Mouse (Mus musculus): ENCODE data around the gene Cdk11b.
"Not testable (repeated sequence)": the region's sequence is repeated elsewhere in the genome, so short reads cannot be mapped to it uniquely, and the experiment has no call there.

The Cdk11b gene

DNA sequence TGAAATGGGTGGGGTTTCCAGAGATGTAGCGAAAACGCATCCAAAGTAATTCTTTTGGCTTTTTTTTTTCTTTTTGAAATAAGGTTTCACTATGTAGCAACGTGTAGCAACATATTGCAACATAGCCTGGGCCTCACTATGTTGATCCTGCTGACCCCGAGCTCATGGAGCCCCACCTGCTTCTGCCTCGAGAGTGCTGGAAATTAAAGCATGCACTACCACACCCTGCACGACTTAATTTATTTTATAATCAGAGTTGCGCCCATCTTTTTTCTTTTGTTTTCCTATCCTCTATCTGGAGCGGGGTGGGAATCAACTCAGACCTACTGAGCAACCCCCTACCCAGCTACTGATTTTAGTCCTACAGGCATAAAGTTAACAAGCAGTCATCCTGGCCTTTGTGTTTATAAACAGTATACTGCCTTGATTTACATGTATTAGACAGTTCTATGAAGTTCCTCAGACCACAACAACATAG is 45.0 kb downstream of the Cdk11b start:
- DNase-seq (ENCODE audit: low read depth, low spot score), result no peak
- Histone ChIP-seq H3K27me3 (ENCODE audit: control insufficient read depth, insufficient read depth, low read length, poor library complexity, severe bottlenecking) (peaks cover 3% of the 10 kb centered on the region; the same call in 1 of the 2 replicates), H3K36me3 (ENCODE audit: control insufficient read depth, insufficient read depth, low read length, poor library complexity, severe bottlenecking) (no peaks in the 10 kb centered on the region)

DNA sequence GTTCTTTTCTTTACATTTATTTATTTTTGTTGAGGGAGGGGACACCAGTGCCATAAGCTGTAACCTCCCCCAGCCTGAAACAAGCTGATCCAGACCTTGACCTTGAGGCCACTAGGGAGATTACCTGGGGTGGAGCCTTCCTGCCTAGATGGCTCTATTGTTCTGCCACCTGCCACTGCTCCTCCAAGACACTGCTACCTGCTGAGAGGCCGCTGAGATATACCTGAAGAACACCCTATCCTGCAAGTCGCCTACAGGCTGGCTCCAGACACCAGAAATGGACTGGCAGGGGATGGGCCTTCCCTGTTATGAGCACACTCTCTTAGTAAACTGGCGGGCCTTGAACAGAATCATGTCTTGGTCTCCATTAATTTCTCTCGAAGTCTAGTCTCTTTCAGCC is 45.6 kb downstream of the Cdk11b start:
- not testable (repeated sequence) for DNase-seq (ENCODE audit: low read depth, low spot score); H3K27me3 ChIP-seq (ENCODE audit: control insufficient read depth, insufficient read depth, low read length, poor library complexity, severe bottlenecking); H3K36me3 ChIP-seq (ENCODE audit: control insufficient read depth, insufficient read depth, low read length, poor library complexity, severe bottlenecking)

DNA sequence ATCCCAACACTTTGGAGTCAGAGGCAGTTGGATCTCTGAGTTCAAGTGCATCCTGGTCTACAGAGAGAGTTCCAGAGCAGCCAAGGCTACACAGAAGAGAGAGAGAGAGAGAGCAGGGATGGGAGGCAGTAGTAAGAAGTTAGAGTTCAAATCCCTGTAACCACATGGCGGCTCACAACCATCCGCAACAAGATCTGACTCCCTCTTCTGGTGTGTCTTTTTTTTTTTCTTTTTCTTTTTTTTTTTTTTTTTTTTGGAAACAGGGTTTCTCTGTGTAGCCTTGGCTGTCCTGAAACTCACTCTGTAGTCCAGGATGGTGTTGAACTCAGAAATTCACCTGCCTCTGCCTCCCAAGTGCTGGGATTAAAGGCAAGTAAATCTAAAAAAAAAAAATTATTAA is 47.4 kb downstream of the Cdk11b start:
- DNase-seq (ENCODE audit: low read depth, low spot score), result no peak

DNA sequence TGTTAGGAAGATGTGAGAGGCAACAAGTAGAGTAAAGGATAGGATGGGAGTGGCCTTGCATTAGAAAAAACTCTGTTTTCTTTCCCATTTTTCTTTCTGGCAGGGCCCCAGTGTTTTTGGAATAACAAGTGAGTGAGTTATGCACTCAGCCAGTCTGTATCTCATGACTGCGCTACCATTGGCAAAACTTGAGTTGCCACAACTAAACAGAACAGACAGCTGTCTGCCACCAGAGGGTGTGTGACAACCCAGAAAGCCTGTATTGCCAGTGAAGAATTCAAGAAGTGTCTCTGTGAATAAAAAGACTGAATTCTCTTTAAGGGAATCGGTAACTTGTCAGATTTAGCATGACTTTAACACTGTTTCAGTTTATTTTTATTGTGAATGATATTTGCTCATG is 51.3 kb downstream of the Cdk11b start:
- H3K36me3 ChIP-seq (ENCODE audit: control insufficient read depth, insufficient read depth, low read length, poor library complexity, severe bottlenecking), result no peaks in the 10 kb centered on the region
- peak; percentile 54 for DNase-seq (ENCODE audit: low read depth, low spot score)
- peaks cover 3% of the 10 kb centered on the region; the same call in 1 of the 2 replicates for H3K27me3 ChIP-seq (ENCODE audit: control insufficient read depth, insufficient read depth, low read length, poor library complexity, severe bottlenecking)

More for the DNA sequence above, 47.4 kb downstream of the Cdk11b start:
- Histone ChIP-seq H3K27me3 (ENCODE audit: control insufficient read depth, insufficient read depth, low read length, poor library complexity, severe bottlenecking) (peaks cover 3% of the 10 kb centered on the region; the same call in 1 of the 2 replicates), H3K36me3 (ENCODE audit: control insufficient read depth, insufficient read depth, low read length, poor library complexity, severe bottlenecking) (no peaks in the 10 kb centered on the region)

DNA sequence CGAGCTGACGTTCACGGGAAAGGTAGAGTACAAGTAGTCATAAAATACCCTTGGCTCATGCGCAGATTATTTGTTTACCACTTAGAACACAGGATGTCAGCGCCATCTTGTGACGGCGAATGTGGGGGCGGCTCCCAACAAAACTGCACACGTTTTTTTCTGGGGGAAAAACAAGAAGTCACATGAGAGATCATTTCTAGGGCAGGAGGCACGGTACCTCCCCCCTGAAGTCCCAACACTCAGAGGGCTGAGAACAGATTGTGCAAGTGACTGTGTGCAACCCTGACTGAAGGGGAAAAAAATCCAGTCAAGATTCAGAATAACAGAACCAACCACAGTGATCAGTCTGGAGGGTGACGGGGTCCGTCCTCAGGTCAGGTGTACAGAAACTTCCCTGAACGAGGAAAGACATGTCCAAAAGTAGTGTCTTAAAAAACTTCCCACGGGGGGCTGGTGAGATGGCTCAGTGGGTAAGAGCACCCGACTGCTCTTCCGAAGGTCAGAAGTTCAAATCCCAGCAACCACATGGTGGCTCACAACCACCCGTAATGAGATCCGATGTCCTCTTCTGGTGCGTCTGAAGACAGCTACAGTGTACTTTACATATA is 59.1 kb downstream of the Cdk11b start:
- not testable (repeated sequence) for H3K27me3 ChIP-seq (ENCODE audit: control insufficient read depth, insufficient read depth, low read length, poor library complexity, severe bottlenecking); DNase-seq (ENCODE audit: low read depth, low spot score); H3K36me3 ChIP-seq (ENCODE audit: control insufficient read depth, insufficient read depth, low read length, poor library complexity, severe bottlenecking)

DNA sequence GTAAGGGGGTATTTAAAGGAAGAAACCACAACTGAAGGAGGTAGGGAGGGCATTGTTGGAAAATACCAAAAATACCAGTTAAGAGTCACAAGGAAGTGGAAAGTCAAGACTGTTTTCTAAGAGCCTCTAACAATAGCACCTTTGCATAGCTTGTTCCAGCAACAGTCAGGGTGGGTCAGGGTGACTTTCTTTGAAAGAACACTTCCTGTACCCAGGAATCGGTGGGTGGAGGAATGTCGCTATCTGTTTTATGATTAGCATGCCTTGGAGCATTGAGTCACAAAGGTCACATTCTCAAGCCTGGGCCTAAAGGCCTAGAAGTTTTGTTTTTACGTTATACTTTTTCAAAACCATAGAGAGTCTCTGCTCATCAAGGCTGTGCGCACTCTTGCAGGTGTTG is 63.1 kb downstream of the Cdk11b start:
- H3K27me3 ChIP-seq (ENCODE audit: control insufficient read depth, insufficient read depth, low read length, poor library complexity, severe bottlenecking); DNase-seq (ENCODE audit: low read depth, low spot score); H3K36me3 ChIP-seq (ENCODE audit: control insufficient read depth, insufficient read depth, low read length, poor library complexity, severe bottlenecking): not testable (repeated sequence)

DNA sequence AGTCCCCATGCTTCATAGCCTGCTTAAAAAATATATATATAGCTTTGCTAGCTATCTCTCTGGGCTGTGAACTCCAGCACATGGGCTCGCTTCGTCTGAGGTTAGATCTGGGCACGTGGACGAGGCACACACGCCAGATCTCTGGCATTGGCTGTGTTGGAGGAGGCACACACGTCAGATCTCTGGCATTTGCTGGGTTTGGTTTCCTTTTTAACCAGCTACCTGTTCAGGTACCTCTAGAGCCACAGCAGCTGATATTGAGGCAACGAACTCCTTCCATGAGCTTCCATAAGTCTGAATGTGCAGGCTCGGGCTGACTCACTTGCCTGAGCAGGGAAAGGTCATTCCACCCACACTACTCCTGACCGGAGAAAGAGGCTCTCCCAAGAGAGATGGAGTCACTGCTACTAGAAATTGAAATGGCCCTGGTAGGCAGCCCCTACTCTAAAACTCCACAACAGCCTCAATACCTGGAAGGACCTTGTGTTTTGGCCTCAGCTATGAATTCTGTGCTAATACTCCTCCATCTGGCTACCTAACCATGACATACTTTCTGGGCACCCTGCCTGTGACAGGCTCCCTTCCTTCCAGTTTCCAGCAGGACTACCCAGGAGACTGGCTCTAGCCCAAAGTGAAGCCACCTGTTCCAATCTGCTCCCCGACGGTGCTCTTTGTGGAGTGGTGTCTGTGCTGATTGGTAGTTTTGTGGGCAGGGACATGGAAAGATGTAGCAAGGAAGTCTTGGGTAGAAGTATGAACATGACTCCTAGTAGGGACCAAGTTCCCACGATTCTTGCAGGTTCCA is 66.1 kb downstream of the Cdk11b start:
- no peaks in the 10 kb centered on the region for H3K36me3 ChIP-seq (ENCODE audit: control insufficient read depth, insufficient read depth, low read length, poor library complexity, severe bottlenecking)
- no peak for DNase-seq (ENCODE audit: low read depth, low spot score)

DNA sequence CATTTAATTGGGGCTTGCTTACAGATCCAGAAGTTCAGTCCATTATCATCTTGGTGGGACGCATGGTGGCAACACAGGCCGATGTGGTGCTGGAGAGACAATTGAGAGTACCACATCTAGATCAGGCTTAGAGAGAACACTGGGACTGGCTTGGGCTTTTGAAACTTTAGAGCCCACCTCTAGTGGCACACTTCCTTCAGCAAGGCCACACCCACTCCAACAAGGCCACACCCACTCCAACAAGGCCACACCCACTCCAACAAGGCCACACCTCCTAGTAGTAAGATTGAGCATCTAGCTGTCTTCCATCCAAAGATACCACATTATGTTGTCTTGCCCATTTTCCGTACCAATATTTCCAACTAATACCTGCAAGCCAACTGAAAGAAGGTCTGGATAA is 67.8 kb downstream of the Cdk11b start:
- H3K36me3 ChIP-seq (ENCODE audit: control insufficient read depth, insufficient read depth, low read length, poor library complexity, severe bottlenecking), result no peaks in the 10 kb centered on the region
- DNase-seq (ENCODE audit: low read depth, low spot score), result peak; percentile 24
- H3K27me3 ChIP-seq (ENCODE audit: control insufficient read depth, insufficient read depth, low read length, poor library complexity, severe bottlenecking), result no peaks in the 10 kb centered on the region

More for the DNA sequence above, 66.1 kb downstream of the Cdk11b start:
- no peaks in the 10 kb centered on the region for H3K27me3 ChIP-seq (ENCODE audit: control insufficient read depth, insufficient read depth, low read length, poor library complexity, severe bottlenecking)

DNA sequence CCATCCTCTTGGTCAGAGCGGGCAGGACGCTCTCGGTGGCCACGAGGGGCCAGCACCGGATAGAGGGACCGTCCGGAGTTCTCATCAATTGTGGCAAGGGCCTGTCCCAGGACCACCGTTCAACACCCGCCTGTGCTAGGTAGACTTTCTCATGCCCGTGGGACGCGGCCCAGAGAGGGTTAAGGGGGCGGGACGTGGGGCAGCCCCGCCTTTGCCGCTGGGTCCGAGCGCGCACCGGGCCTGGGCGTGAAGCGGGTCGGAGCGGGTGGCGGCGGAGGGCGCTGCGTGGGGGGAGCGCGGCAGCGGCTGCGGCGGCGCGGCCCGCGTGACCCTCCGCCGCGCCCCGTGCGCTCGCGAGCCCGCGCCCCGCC is 69.4 kb downstream of the Cdk11b start, which contains the start of gene Fndc10:
Gene Fndc10 (plus strand): TSS at position 232 of the 371 bp plus-strand sequence.
- H3K36me3 ChIP-seq (ENCODE audit: control insufficient read depth, insufficient read depth, low read length, poor library complexity, severe bottlenecking), result no peaks in the 10 kb centered on the region
- DNase-seq (ENCODE audit: low read depth, low spot score), result no peak
- H3K27me3 ChIP-seq (ENCODE audit: control insufficient read depth, insufficient read depth, low read length, poor library complexity, severe bottlenecking), result no peaks in the 10 kb centered on the region

DNA sequence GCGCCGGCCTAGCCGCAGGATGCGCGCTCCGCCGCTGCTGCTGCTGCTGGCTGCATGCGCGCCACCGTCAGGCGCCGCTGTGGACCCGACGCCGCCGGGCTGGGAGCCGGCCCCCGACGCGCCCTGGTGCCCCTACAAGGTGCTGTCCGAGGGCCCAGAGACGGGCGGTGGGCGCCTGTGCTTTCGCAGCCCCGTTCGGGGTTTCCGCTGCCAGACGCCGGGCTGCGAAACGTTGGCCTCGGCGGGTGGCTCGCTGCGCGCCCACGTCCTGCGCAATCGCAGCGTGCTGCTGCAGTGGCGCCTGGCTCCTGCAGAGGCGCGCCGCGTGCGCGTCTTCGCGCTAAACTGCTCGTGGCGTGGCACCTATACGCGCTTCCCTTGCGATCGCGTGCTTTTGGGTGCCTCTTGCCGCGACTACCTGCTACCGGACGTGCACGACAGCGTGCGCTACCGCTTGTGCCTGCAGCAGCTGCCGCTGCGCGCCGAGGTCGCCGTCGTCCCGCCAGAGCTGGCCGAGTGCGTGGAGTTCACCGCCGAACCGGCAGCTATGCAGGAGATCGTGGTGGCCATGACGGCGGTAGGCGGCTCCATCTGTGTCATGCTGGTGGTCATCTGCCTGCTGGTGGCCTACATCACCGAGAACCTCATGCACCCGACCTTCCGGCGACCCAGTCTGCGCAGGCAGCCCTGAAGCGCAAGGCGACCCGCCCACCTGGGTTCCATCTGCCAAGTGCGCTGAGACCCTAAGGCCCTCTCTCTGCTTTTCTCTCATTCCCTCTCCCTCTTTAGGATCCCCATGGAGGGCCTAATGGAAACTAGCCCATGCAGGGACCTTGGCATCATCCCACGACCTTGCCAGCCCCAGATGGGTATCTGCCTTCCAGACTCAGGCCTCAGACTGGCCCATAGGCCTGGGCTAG is 70.1 kb downstream of the Cdk11b start:
- no peaks in the 10 kb centered on the region for H3K36me3 ChIP-seq (ENCODE audit: control insufficient read depth, insufficient read depth, low read length, poor library complexity, severe bottlenecking)
- peak; percentile 80 for DNase-seq (ENCODE audit: low read depth, low spot score)
- H3K27me3 ChIP-seq (ENCODE audit: control insufficient read depth, insufficient read depth, low read length, poor library complexity, severe bottlenecking), result no peaks in the 10 kb centered on the region

DNA sequence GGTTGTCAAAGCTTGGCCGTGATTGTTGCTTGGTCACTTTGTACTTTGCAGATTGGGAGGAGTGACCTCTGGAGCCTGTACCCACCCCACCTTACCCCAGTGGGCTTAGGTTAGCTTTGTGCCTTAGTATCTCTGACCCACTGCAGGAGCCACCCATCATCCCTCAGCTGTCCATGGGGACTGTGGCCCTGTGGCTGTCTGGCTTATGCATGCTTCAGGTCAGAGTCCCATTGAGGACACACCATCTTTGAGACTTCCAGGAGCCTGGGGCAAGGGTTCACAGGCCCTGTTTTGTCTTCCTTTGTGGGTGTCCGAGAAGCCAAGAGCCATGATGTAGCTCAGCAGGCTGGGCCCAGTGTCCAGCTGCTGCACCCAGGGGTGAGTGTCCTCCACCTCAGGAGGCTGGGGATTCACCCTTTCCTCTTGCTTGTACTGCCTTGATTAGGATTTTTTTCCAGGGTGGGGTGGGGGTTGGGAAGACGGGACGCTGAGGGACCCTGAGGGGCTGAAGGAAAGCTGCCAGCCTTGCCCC is 70.9 kb downstream of the Cdk11b start:
- Histone ChIP-seq H3K27me3 (ENCODE audit: control insufficient read depth, insufficient read depth, low read length, poor library complexity, severe bottlenecking) (no peaks in the 10 kb centered on the region), H3K36me3 (ENCODE audit: control insufficient read depth, insufficient read depth, low read length, poor library complexity, severe bottlenecking) (no peaks in the 10 kb centered on the region)
- no peak for DNase-seq (ENCODE audit: low read depth, low spot score)

DNA sequence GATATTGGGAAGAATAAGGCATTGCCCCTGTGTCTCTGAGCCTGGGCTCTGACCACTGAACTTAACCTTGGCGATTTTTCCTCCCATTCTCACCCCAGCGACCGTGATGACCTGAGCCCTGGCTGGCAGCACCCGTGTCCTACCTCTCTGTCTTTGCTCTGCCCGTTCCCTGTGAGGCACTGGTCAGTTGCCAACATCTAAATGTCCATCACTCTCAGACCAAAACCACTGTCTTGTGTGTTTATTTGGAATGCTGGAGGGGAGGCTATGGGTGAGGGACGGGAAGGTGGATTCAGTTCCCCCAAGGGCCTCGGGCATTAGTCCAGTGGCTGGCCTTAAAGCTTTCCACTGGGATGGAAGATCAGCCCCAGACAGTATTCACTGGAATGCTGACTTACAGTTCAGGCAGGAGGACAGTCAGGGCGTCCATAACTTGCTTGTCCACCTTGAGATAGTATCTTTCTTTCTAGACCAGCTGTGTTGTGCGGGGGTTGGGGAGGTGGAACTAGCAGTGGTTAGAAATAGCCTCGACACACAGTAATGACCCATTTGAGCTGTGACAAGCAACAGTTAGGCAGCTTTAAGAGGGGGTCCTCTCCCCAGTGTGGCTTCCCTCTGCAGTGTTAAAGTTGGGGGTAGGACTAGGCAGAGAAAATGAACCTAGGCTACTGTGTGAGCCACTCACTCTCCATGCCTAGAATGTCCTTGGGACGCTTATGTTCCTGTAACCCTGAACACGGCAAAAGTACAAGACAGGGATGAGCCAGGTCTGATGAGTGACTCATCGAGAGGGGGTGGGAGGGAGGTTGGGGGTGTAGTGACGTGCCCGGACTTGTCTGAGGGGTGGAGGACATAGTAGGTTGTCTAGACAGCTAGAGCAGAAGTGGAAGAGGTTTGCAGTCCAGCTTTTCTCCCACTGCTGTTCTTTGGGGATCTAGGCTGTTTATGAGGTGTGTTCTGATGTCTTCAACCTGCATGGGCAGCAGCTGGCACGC is 71.9 kb downstream of the Cdk11b start:
- no peak for DNase-seq (ENCODE audit: low read depth, low spot score)
- H3K27me3 ChIP-seq (ENCODE audit: control insufficient read depth, insufficient read depth, low read length, poor library complexity, severe bottlenecking), result no peaks in the 10 kb centered on the region
- no peaks in the 10 kb centered on the region for H3K36me3 ChIP-seq (ENCODE audit: control insufficient read depth, insufficient read depth, low read length, poor library complexity, severe bottlenecking)

Measured in splenic B cell, adult 2 months (primary cell).